Mouse (Mus musculus) liver, embryonic 13.5 days (tissue): Measurements from ENCODE around the gene Hpse. TPM values are rescaled to one million over a fixed set of nuclear protein-coding genes. Genes with fewer than 3 reads are reported as not detected.
A peak's percentile ranks its signal among the peaks of the same experiment; 100 is the strongest.

Source experiments
- ATAC-seq: fragments of 200-750 bp; cut with Nextera tagmentation; 2 replicates; pipeline ENCODE4 v1.8.0; 2017; ENCODE audit warnings: low read depth, mild to moderate bottlenecking, moderate number of reproducible peaks, moderate library complexity
- DNase-seq: peaks from one replicate; pipeline ENCODE4 v3.0.0; 2022
- H3K27ac ChIP-seq: fragments of 300-500 bp; sonication (generic); 2 replicates; pipeline ENCODE4 v1.5.1; 2015; ENCODE audit warnings: moderate library complexity, mild to moderate bottlenecking, inconsistent platforms
- H3K27me3 ChIP-seq: fragments of 300-500 bp; sonication (generic); 2 replicates; pipeline ENCODE4 v1.6.1; 2015; ENCODE audit warnings: mild to moderate bottlenecking, inconsistent platforms
- H3K36me3 ChIP-seq: fragments of 300-500 bp; sonication (generic); 2 replicates; pipeline ENCODE4 v1.6.1; 2015; ENCODE audit warnings: mild to moderate bottlenecking, inconsistent platforms
- H3K4me1 ChIP-seq: fragments of 300-500 bp; sonication (generic); replicated peaks from 2 replicates; pipeline ENCODE4 v1.6.1; 2015; ENCODE audit warnings: inconsistent platforms
- H3K4me2 ChIP-seq: fragments of 300-500 bp; sonication (generic); 2 replicates; pipeline ENCODE4 v1.6.1; 2015; ENCODE audit warnings: inconsistent platforms, mild to moderate bottlenecking, moderate library complexity
- H3K4me3 ChIP-seq: fragments of 300-500 bp; sonication (generic); replicated peaks from 2 replicates; pipeline ENCODE4 v1.5.1; 2015; ENCODE audit warnings: mild to moderate bottlenecking, inconsistent platforms
- H3K9ac ChIP-seq: fragments of 300-500 bp; sonication (generic); 2 replicates; pipeline ENCODE4 v1.6.1; 2015; ENCODE audit warnings: mild to moderate bottlenecking, inconsistent platforms
- H3K9me3 ChIP-seq: fragments of 300-500 bp; sonication (generic); replicated peaks from 2 replicates; pipeline ENCODE4 v1.6.1; 2016; ENCODE audit warnings: inconsistent platforms
- WGBS: fragments of 180-500 bp; shearing (Covaris S2); methylation state at CpG from one replicate; pipeline ENCODE4 v1.1.7; 2015; ENCODE audit not compliant: insufficient replicate concordance; 5-methylcytosine and 5-hydroxymethylcytosine counted together
- polyA plus RNA-seq: library from polyadenylated mRNA; unstranded; fragments of >200 nt; fragmentation: Nextera tagmentation; extraction: Ambion mirVana; gene quantifications from 2 replicates; pipeline ENCODE4 v1.2.1, GENCODE M21; 2015

The Hpse gene
- polyA plus RNA-seq, 1 experiment from 2014 or later: 2.0 TPM

- no peaks in the 10 kb centered on the region for H3K9me3 ChIP-seq
- no peaks in the 10 kb centered on the region for H3K36me3 ChIP-seq
- no peak overlapping the region for H3K9ac ChIP-seq
- ATAC-seq (no peak), DNase-seq (no peak)
- peaks cover 2% of the 10 kb centered on the region; the same call in 1 of the 2 replicates for H3K4me1 ChIP-seq
- no peak overlapping the region for H3K27ac ChIP-seq
- H3K27me3 ChIP-seq: no peaks in the 10 kb centered on the region
- H3K4me2 ChIP-seq: no peak overlapping the region
- WGBS: 68% methylated on average over 4 of the region's 4 CpGs
- no peak overlapping the region for H3K4me3 ChIP-seq
Observed at GRCm38 (mm10) chr5:100685631-100686030, 33.9 kb downstream of the Hpse start.

- Histone ChIP-seq H3K36me3 (no peaks in the 10 kb centered on the region), H3K27me3 (no peaks in the 10 kb centered on the region), H3K4me2 (no peak overlapping the region), H3K4me3 (no peak overlapping the region), H3K4me1 (peaks cover 2% of the 10 kb centered on the region; the same call in 1 of the 2 replicates), H3K9me3 (no peaks in the 10 kb centered on the region), H3K9ac (no peak overlapping the region), H3K27ac (no peak overlapping the region)
- no peak for DNase-seq
- WGBS: 71% methylated on average over 6 of the region's 6 CpGs
- no peak for ATAC-seq
Observed at GRCm38 (mm10) chr5:100680542-100680933, 39.0 kb downstream of the Hpse start.

DNA sequence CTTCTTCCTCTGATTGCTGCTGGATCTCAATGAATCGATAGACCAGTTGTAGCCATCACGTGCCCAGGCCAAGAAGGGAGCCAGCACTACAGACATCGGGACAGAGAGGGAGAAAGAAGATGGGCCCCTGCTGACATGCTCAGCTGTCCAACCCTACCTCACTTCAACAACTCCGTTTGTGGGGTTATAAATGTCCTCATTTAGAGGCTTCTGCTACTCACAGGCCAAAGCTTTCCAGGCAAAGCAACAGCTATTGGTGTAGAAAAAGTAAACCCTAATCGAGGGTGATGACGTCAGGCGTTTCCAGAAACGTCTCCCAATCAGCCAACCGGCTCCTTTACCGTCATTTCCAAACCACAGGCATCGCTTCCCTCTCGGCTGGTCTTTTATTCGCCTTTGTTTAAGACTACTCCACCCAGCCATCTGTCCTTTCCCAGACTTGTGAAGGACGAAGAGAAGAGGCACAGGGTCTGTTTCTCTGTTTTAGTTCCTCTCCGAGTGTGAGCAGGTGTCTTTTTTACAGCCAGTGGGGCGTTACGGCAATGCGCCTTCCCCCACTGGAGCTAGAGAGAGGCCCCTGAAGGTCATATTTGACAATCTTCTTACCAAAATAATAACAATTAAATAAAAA lies 39.5 kb downstream of the Hpse start:
- Histone ChIP-seq H3K9ac (no peak overlapping the region), H3K27ac (no peak overlapping the region), H3K9me3 (no peaks in the 10 kb centered on the region), H3K4me1 (peaks cover 4% of the 10 kb centered on the region), H3K27me3 (no peaks in the 10 kb centered on the region), H3K4me3 (no peak overlapping the region), H3K4me2 (no peak overlapping the region), H3K36me3 (no peaks in the 10 kb centered on the region)
- no peak for ATAC-seq
- WGBS: 69% methylated on average over 18 of the region's 18 CpGs
- DNase-seq: no peak

DNA sequence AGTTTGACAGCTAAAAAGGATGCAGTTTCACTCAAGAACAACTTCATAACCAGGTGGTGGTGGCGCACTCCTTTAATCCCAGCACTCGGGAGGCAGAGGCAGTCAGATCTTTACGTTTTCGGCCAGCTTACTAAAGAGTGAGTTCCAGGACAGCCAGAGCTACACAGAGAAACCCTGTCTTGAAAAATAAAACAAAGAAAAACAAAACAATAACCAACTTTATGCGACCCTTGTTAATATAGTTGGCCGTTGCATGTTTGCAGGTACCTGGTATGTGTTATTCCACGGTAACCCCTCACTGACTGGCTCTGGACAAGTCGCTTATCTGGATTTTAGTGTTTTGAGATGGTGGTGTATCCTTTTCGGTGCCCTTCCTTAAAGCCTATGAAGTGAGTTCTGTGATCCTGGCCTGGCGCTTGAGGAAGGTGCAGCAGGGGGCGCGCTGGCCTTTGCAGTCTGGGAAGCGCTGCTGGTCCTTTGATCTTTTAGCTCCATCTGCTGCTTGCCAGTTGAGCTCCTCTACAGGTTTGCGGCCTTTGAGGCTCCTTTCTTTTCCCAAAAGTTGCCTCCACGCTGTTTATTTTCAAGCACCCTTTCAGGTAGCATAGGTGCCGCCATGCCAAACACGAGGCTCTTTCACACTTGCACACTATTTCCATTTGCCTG lies 44.7 kb downstream of the Hpse start, which contains the start of gene Coq2:
Gene Coq2 (minus strand): TSS at position 430 of the 666 bp plus-strand sequence.
- peak within 1 kb of the TSS; percentile 85 for H3K4me2 ChIP-seq
- peaks cover 35% of the 10 kb centered on the region for H3K4me1 ChIP-seq
- peak within 1 kb of the TSS; percentile 85 for H3K9ac ChIP-seq
- peak; percentile 72 for ATAC-seq
- DNase-seq: peak; percentile 81
- H3K27me3 ChIP-seq: no peaks in the 10 kb centered on the region
- 6% methylated on average over 17 of the region's 17 CpGs for WGBS
- no peaks in the 10 kb centered on the region for H3K9me3 ChIP-seq
- H3K36me3 ChIP-seq: peaks cover 11% of the 10 kb centered on the region
- peak within 1 kb of the TSS; percentile 81 for H3K4me3 ChIP-seq
- peak within 1 kb of the TSS; percentile 71 for H3K27ac ChIP-seq

GRCm38 (mm10) chr5:100673745-100674486 lies 45.6 kb downstream of the Hpse start:
- no peaks in the 10 kb centered on the region for H3K9me3 ChIP-seq
- H3K9ac ChIP-seq: peak overlapping the region; percentile 85
- H3K27me3 ChIP-seq: no peaks in the 10 kb centered on the region
- ATAC-seq: peak; percentile 96
- H3K27ac ChIP-seq: peak overlapping the region; percentile 71
- H3K36me3 ChIP-seq: peaks cover 13% of the 10 kb centered on the region
- H3K4me2 ChIP-seq: peak overlapping the region; percentile 85
- peaks cover 35% of the 10 kb centered on the region for H3K4me1 ChIP-seq
- under 1% methylated on average over 61 of the region's 71 CpGs for WGBS
- H3K4me3 ChIP-seq: peak overlapping the region; percentile 81
- DNase-seq: peak; percentile 82

- Histone ChIP-seq H3K4me3 (peak overlapping the region; percentile 81; the same call in 1 of the 2 replicates), H3K9me3 (no peaks in the 10 kb centered on the region), H3K4me1 (peaks cover 35% of the 10 kb centered on the region), H3K27ac (no peak overlapping the region), H3K27me3 (no peaks in the 10 kb centered on the region), H3K4me2 (peak overlapping the region; percentile 85), H3K9ac (0 out of 2 replicates have a peak overlapping the region, but pooled peaks have one; percentile 85), H3K36me3 (peaks cover 24% of the 10 kb centered on the region)
- DNase-seq (no peak), ATAC-seq (no peak)
- 68% methylated on average over 4 of the region's 4 CpGs for WGBS
Observed at GRCm38 (mm10) chr5:100672403-100672802, 47.1 kb downstream of the Hpse start.

DNA sequence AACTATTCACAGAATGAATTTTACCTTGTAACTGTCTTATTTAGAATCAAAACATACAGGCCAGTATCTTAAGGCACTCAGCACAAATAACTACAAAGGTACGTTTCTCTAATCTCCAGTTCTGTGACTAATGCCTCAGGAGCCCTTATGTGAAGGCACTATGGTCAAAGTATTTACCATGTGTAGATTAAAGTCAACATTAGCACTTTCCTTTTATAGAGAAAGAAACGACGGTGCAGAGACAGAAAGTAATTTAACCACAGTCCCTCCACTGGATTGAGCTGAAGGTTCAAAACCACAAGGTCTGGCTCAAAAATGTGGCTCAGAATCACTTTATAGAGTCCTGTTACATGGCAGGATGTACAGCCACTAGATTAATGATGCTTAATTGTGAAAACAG lies 47.6 kb downstream of the Hpse start:
- H3K9ac ChIP-seq: no peak overlapping the region
- no peak overlapping the region for H3K4me3 ChIP-seq
- peaks cover 35% of the 10 kb centered on the region for H3K4me1 ChIP-seq
- ATAC-seq (no peak), DNase-seq (no peak)
- no peaks in the 10 kb centered on the region for H3K27me3 ChIP-seq
- 56% methylated on average over 3 of the region's 3 CpGs for WGBS
- no peak overlapping the region for H3K27ac ChIP-seq
- no peak overlapping the region for H3K4me2 ChIP-seq
- no peaks in the 10 kb centered on the region for H3K9me3 ChIP-seq
- peaks cover 28% of the 10 kb centered on the region for H3K36me3 ChIP-seq

DNA sequence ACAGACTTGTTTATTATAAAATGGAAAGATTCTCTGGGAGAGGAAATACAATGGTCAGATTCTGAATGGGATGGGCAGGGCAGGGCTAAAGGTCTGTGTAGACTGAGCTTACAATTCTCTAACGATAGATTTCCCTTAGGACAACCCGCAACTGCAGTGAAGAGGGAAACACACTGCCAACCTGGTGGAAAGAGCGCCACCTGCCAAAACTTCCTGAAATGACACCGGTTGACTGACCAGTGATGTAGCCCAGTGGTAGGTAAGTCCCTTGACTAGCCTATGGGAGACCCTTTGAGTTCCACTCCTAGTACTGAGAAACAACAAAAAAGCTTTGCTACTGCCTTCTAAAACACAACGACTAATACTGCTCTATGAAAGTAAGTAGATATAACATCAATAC lies 48.1 kb downstream of the Hpse start:
- no peaks in the 10 kb centered on the region for H3K27me3 ChIP-seq
- H3K27ac ChIP-seq: no peak overlapping the region
- peak; percentile 49 for DNase-seq
- peaks cover 31% of the 10 kb centered on the region for H3K36me3 ChIP-seq
- H3K4me2 ChIP-seq: no peak overlapping the region
- H3K9ac ChIP-seq: no peak overlapping the region
- WGBS: 20% methylated on average over 5 of the region's 5 CpGs
- no peak for ATAC-seq
- no peak overlapping the region for H3K4me3 ChIP-seq
- H3K4me1 ChIP-seq: peaks cover 35% of the 10 kb centered on the region
- H3K9me3 ChIP-seq: no peaks in the 10 kb centered on the region

GRCm38 (mm10) chr5:100666965-100667364 lies 52.6 kb downstream of the Hpse start:
- Histone ChIP-seq H3K36me3 (peaks cover 60% of the 10 kb centered on the region), H3K27me3 (no peaks in the 10 kb centered on the region), H3K4me1 (peaks cover 13% of the 10 kb centered on the region), H3K4me3 (no peak overlapping the region), H3K9me3 (no peaks in the 10 kb centered on the region), H3K4me2 (no peak overlapping the region), H3K9ac (no peak overlapping the region), H3K27ac (no peak overlapping the region)
- 61% methylated on average over 1 of the region's 1 CpGs for WGBS
- ATAC-seq: no peak
- no peak for DNase-seq

- Histone ChIP-seq H3K27me3 (no peaks in the 10 kb centered on the region), H3K27ac (0 out of 2 replicates have a peak overlapping the region, but pooled peaks have one; percentile 16), H3K9ac (no peak overlapping the region), H3K9me3 (no peaks in the 10 kb centered on the region), H3K4me3 (no peak overlapping the region), H3K36me3 (peaks cover 71% of the 10 kb centered on the region), H3K4me2 (no peak overlapping the region), H3K4me1 (0 out of 2 replicates have a peak, but pooled peaks cover 3% of the 10 kb centered on the region)
- WGBS: 45% methylated on average over 5 of the region's 5 CpGs
- DNase-seq (no peak), ATAC-seq (peak; percentile 56; the same call in 1 of the 2 replicates)
Observed at GRCm38 (mm10) chr5:100663854-100664253, 55.7 kb downstream of the Hpse start.

DNA sequence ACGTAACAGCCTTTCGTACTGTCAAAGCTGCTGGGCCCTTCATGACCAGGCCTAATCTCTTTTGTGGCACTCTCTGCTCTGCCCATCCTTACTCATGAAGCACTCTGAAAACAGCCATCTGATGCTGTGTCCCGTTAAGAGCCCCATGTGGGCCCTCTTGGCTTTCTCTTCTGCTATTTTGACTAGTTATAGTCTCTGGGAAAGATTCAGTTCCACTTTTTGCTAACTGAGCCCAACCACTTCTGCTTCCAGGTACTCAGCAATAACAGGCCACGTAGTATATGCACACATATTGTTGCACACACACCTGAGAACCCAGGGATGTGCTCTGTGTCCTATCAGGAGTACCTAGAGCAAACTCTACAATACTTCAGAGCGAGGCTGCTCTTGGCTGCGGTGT lies 56.5 kb downstream of the Hpse start:
- DNase-seq (no peak), ATAC-seq (no peak)
- 79% methylated on average over 6 of the region's 6 CpGs for WGBS
- H3K4me1 ChIP-seq: 0 out of 2 replicates have a peak, but pooled peaks cover 3% of the 10 kb centered on the region
- no peaks in the 10 kb centered on the region for H3K9me3 ChIP-seq
- peaks cover 72% of the 10 kb centered on the region for H3K36me3 ChIP-seq
- no peak overlapping the region for H3K27ac ChIP-seq
- H3K9ac ChIP-seq: no peak overlapping the region
- H3K4me2 ChIP-seq: no peak overlapping the region
- no peak overlapping the region for H3K4me3 ChIP-seq
- no peaks in the 10 kb centered on the region for H3K27me3 ChIP-seq
